Mouse (Mus musculus) CH12.LX (cell line): ENCODE measurements around the gene Rplp1. TPM values are rescaled to one million over a fixed set of nuclear protein-coding genes. Genes with fewer than 3 reads are reported as not detected.
A peak's percentile ranks its signal among the peaks of the same experiment; 100 is the strongest.

Experiments
- DNase-seq: peaks from one replicate; pipeline ENCODE4 v3.0.0-alpha.2; 2013; ENCODE audit errors: extremely low read depth
- H3K27ac ChIP-seq: 2 replicates; pipeline ENCODE4 v1.5.1; 2012; ENCODE audit warnings: low read depth, mild to moderate bottlenecking, control low read depth, moderate library complexity; ENCODE audit not compliant: insufficient read depth
- H3K27me3 ChIP-seq: replicated peaks from 2 replicates; pipeline ENCODE3; 2012; ENCODE audit warnings: inconsistent platforms
- H3K36me3 ChIP-seq, 2 experiments: replicated peaks in 1 of 2; 2 replicates each; pipeline versions ENCODE3 to v1.6.1; 2012; ENCODE audit warnings: inconsistent platforms in 1 of 2, low read length in 1 of 2, mild to moderate bottlenecking in 1 of 2, mixed read lengths in 1 of 2, moderate library complexity in 1 of 2; ENCODE audit not compliant: control insufficient read depth in 1 of 2, insufficient read depth in 1 of 2
- H3K4me1 ChIP-seq, 2 experiments: 2 replicates each; pipeline ENCODE4 v1.6.1; 2012; ENCODE audit warnings: inconsistent platforms in 1 of 2, moderate library complexity in 1 of 2; ENCODE audit not compliant: insufficient read depth in 2 of 2, control insufficient read depth in 1 of 2
- H3K4me2 ChIP-seq: 2 replicates; pipeline ENCODE4 v1.6.1; 2012; ENCODE audit warnings: low read depth, mild to moderate bottlenecking, control low read depth; ENCODE audit not compliant: poor library complexity, insufficient read depth, severe bottlenecking
- H3K4me3 ChIP-seq, 3 experiments: fragments of 150-350 bp in 1 of 3; sonication (generic) in 1 of 3; replicated peaks in 1 of 3; 2 replicates each; pipeline versions ENCODE3 to v1.5.1; 2011 to 2012; ENCODE audit warnings: low read depth in 2 of 3, low read length in 2 of 3, mild to moderate bottlenecking in 2 of 3, moderate library complexity in 2 of 3, control low read depth in 1 of 3, improper control_type of control experiment in 1 of 3, inconsistent platforms in 1 of 3, mixed read lengths in 1 of 3; ENCODE audit not compliant: poor library complexity in 1 of 3
- H3K79me2 ChIP-seq: replicated peaks from 2 replicates; pipeline ENCODE4 v1.6.1; 2012; ENCODE audit warnings: mild to moderate bottlenecking, moderate library complexity; ENCODE audit not compliant: control insufficient read depth, poor library complexity, insufficient read depth, severe bottlenecking; ENCODE audit errors: extremely low read depth
- H3K9ac ChIP-seq: 2 replicates; pipeline ENCODE4 v1.6.1; 2012; ENCODE audit warnings: low read depth, mild to moderate bottlenecking, control low read depth, moderate library complexity; ENCODE audit not compliant: insufficient read depth
- H3K9me3 ChIP-seq: replicated peaks from 2 replicates; pipeline ENCODE3; 2012; ENCODE audit warnings: low read length, inconsistent platforms, mixed read lengths
- CHD2 ChIP-seq: IDR thresholded peaks from 2 replicates; pipeline ENCODE4 v1.6.1; 2011; ENCODE audit warnings: low read length, improper control_type of control experiment
- CTCF ChIP-seq, 2 experiments: IDR thresholded peaks in 1 of 2; conservative IDR thresholded peaks in 1 of 2; 2 replicates each; pipeline ENCODE4 v1.5.1; 2011 to 2012; ENCODE audit warnings: low read depth in 2 of 2, low read length in 2 of 2, improper control_type of control experiment in 1 of 2, inconsistent platforms in 1 of 2, mild to moderate bottlenecking in 1 of 2, moderate library complexity in 1 of 2
- EP300 ChIP-seq: IDR thresholded peaks from 2 replicates; pipeline ENCODE4 v1.6.1; 2011; ENCODE audit warnings: low read length, improper control_type of control experiment
- ETS1 ChIP-seq: conservative IDR thresholded peaks from 2 replicates; pipeline ENCODE4 v1.6.1; 2012; ENCODE audit warnings: low read depth, mild to moderate bottlenecking, inconsistent platforms, low read length, improper control_type of control experiment, moderate library complexity
- GABPA ChIP-seq: IDR thresholded peaks from 2 replicates; pipeline ENCODE4 v1.6.1; 2012; ENCODE audit warnings: low read depth, low read length, improper control_type of control experiment, inconsistent platforms; ENCODE audit not compliant: insufficient replicate concordance
- JUND ChIP-seq: conservative IDR thresholded peaks from 2 replicates; pipeline ENCODE4 v1.6.1; 2011; ENCODE audit warnings: low read depth, low read length, improper control_type of control experiment
- MAFK ChIP-seq: IDR thresholded peaks from 2 replicates; pipeline ENCODE4 v1.6.1; 2011; ENCODE audit warnings: low read length, improper control_type of control experiment; ENCODE audit not compliant: insufficient replicate concordance
- MYC ChIP-seq: IDR thresholded peaks from 2 replicates; pipeline ENCODE4 v1.6.1; 2011; ENCODE audit warnings: low read depth, mild to moderate bottlenecking, improper control_type of control experiment, low read length
- PAX5 ChIP-seq: IDR thresholded peaks from 2 replicates; pipeline ENCODE4 v1.6.1; 2012; ENCODE audit warnings: low read length, inconsistent platforms, mixed read lengths
- RAD21 ChIP-seq: IDR thresholded peaks from 2 replicates; pipeline ENCODE4 v1.6.1; 2011; ENCODE audit warnings: low read depth, mild to moderate bottlenecking, low read length, improper control_type of control experiment, moderate library complexity
- RCOR1 ChIP-seq: conservative IDR thresholded peaks from 2 replicates; pipeline ENCODE4 v1.6.1; 2012; ENCODE audit warnings: low read depth, mild to moderate bottlenecking, inconsistent platforms, low read length, improper control_type of control experiment
- SMC3 ChIP-seq: IDR thresholded peaks from 2 replicates; pipeline ENCODE4 v1.6.1; 2011; ENCODE audit warnings: low read depth, low read length, improper control_type of control experiment
- USF1 ChIP-seq: IDR thresholded peaks from 2 replicates; pipeline ENCODE4 v1.6.1; 2014; ENCODE audit warnings: low read depth, mild to moderate bottlenecking, inconsistent platforms, low read length, improper control_type of control experiment
- USF2 ChIP-seq: conservative IDR thresholded peaks from 2 replicates; pipeline ENCODE4 v1.6.1; 2011; ENCODE audit warnings: low read depth, low read length, improper control_type of control experiment
- dilution Hi-C: fragments of 300-500 bp; cut with MboI; formaldehyde crosslinking; loops from 2 replicates; pipeline ENCODE4 v1.14.3; 2020; ENCODE audit warnings: low sequenced_read_pairs; ENCODE audit not compliant: extremely low pct_unique_long_range_greater_than_20kb, extremely low pct_ligation_motif_present
- in situ Hi-C: fragments of 300-500 bp; cut with MboI; formaldehyde crosslinking; loops from 3 replicates; pipeline ENCODE4 v1.14.3; 2019; ENCODE audit warnings: low sequenced_read_pairs, low pct_ligation_motif_present, low pct_unique_long_range_greater_than_20kb, mixed read lengths
- polyA plus RNA-seq: library from polyadenylated mRNA; unstranded; fragments of >175 nt; gene quantifications from 2 replicates; pipeline ENCODE4 v1.2.1, GENCODE M21; 2012; ENCODE audit warnings: low read depth; ENCODE audit not compliant: insufficient read length
- total RNA-seq, 2 experiments: library from RNA; depleted of rRNA; stranded (reverse); fragments of 300-350 nt in 1 of 2; fragments of >200 nt in 1 of 2; gene quantifications; 2 replicates each; pipeline ENCODE4 v1.2.3; 2012 to 2014

The Rplp1 gene
- total and polyA plus RNA-seq, 3 experiments = 6,276 to 13,782 (median 7,835) TPM

DNA sequence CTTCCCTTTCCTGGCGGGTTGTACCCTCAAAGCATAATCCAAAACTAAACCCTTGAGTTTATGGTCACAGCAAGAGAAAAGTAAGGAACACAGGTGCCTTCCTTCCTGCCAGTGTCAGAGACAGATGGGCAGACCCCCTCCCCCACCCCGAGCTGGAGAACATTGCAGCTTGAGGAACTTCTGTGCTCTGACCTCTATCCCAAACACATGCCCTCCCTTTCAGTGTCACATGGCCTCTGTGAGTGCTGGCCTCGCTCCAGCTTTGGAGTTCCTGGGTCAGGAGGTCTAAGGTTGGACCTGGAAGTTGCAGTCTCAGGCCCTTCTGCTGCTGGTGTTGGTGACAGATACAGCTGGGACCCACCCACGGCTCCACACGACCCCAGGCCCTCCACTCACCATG lies 46.4 kb upstream of the Rplp1 start:
- DNase-seq = no peak
- TF ChIP-seq CHD2 = peak; percentile 60; the same call in 1 of the 2 replicates
- peak; percentile 15; the same call in 1 of the 2 replicates for TF ChIP-seq USF1
- TF ChIP-seq GABPA = no peak
- no peak for TF ChIP-seq ETS1
- dilution Hi-C loops (no loop called here), in situ Hi-C loops (no loop called here)
- H3K9ac ChIP-seq = peak overlapping the region; percentile 0; the same call in 1 of the 2 replicates
- H3K4me2 ChIP-seq = 0 out of 2 replicates have a peak overlapping the region, but pooled peaks have one; percentile 16
- peaks cover 51 to 64% of the 10 kb centered on the region in 2 experiments for H3K4me1 ChIP-seq
- peak overlapping the region; percentile 70; the same call in 1 of the 2 replicates for H3K27ac ChIP-seq
- no peaks in the 10 kb centered on the region for H3K79me2 ChIP-seq
- H3K4me3 ChIP-seq = peak overlapping the region in 1 of 3 experiments; percentile 33
- H3K9me3 ChIP-seq = no peaks in the 10 kb centered on the region
- H3K36me3 ChIP-seq = peaks cover 0 to 10% of the 10 kb centered on the region in 2 experiments
- no peaks in the 10 kb centered on the region for H3K27me3 ChIP-seq

DNA sequence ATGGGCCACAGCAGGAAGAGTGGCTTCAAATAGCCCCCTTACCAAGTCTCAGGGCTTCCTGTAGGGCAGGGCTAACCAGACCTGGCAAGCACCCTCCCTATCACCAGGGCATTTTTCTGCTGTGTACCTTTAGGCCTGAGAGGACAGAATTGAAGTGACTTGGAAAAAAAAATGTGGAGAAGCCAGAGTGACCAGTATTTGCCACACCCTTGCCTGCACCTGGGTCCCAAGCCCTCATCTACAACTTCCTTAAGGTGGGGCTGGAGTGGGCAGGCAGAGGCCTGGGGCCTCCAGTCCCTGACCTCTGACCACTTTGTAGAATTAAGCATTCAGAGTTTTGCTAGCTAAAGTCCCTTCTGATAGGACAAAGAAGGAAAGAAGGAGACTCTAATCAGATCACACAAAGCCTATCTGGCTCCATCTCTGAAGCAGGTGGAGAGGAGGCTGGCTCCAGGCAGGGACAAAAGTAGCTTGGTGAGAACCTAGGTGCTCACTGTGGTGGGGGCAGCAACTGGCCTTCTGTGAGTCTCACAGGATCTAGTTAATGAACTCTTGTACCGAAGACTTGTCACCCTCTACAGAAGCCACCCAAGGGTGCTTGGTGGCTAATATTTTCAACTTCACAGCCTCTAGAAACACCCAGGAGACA lies 45.7 kb upstream of the Rplp1 start:
- H3K4me2 ChIP-seq = peak overlapping the region; percentile 16; the same call in 1 of the 2 replicates
- H3K4me3 ChIP-seq = no peak overlapping the region
- H3K9ac ChIP-seq = peak overlapping the region; percentile 0
- H3K27ac ChIP-seq = peak overlapping the region; percentile 70; the same call in 1 of the 2 replicates
- in situ Hi-C loops (no loop called here), dilution Hi-C loops (no loop called here)
- no peaks in the 10 kb centered on the region for H3K79me2 ChIP-seq
- H3K27me3 ChIP-seq = no peaks in the 10 kb centered on the region
- H3K36me3 ChIP-seq = peaks cover 0 to 10% of the 10 kb centered on the region in 2 experiments
- TF ChIP-seq JUND (no peak), USF2 (no peak), MAFK (no peak), CHD2 (no peak)
- peaks cover 48 to 58% of the 10 kb centered on the region in 2 experiments for H3K4me1 ChIP-seq
- no peak for DNase-seq
- no peaks in the 10 kb centered on the region for H3K9me3 ChIP-seq

DNA sequence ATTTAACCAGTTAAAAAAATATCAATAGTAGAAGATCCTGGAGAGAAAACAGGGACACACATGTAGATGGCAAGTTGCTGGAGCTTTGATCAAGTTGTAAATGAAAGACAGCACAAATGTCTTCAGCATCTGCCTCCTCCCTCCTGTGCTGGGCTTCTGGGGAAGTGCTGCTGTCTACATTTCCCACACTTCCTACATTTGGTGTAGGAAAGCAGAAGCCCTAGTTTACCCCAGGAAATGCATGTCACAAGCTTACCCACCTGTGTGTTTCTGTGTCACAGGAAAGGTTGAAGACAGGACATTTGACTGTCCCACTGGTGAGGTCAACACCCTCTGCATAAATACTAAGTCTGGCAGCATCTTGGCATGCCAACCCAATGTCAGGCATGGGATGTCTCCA lies 40.4 kb upstream of the Rplp1 start:
- Histone ChIP-seq H3K9me3 (no peaks in the 10 kb centered on the region), H3K27me3 (no peaks in the 10 kb centered on the region), H3K36me3 (peaks cover 4 to 42% of the 10 kb centered on the region in 2 experiments), H3K4me3 (no peak overlapping the region), H3K27ac (no peak overlapping the region), H3K4me2 (no peak overlapping the region), H3K79me2 (no peaks in the 10 kb centered on the region), H3K9ac (no peak overlapping the region), H3K4me1 (peaks cover 4 to 21% of the 10 kb centered on the region in 2 experiments)
- in situ Hi-C loops (no loop called here), dilution Hi-C loops (no loop called here)
- DNase-seq = no peak
- TF ChIP-seq MYC (no peak), USF1 (no peak), RAD21 (no peak), PAX5 (no peak), USF2 (no peak), RCOR1 (no peak), SMC3 (no peak), EP300 (no peak), CTCF (conservative IDR thresholded peaks at IDR 0.05 in 1 of 2, IDR thresholded peaks at IDR 0.05 in 1 of 2; ENCODE audit: low read depth in 2 of 2, low read length in 2 of 2) (no peak)
